Mouse (Mus musculus): ENCODE data around the gene Bak1.
"Not testable (repeated sequence)": the region's sequence is repeated elsewhere in the genome, so short reads cannot be mapped to it uniquely, and the experiment has no call there.

The Bak1 gene

DNA sequence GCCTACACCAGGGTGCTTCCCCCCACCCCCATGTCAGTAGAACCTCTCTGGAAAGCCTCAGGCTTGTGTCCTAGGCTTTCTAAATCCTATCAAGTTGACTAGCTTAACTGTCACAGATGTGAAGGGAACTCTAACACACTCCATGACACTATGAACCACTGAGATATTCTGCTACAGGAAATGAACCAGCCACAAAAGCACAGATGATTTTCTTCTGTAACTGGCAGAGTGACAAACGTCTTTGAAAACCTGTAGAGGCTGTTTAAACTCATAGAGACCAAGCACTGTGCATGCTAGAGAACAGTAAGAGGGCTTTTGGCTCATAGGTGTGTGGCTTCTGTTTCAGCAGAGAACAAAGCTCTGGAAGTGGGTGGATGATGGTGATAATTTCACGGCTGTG is 47.8 kb downstream of the Bak1 start:
- in situ Hi-C loops (cut with MseI, MboI) = no loop called here

DNA sequence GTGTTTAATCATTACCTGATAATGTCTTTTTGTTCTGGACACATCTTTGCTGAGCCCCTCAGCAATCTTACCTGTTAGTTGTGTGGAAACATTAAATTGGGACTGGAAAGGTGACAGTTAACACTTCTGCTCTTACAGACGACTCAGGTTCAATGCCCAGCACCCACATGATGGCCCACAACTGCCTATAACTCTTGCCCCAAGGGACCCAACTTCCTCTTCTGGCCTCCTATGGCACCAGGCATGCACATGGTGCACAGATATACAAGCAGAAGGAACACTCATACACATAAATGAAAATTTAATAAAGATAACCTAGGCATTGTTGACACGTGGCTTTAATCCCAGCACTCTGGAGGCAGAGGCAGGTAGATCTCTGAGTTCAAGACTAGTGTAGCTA is 49.4 kb downstream of the Bak1 start:
- in situ Hi-C loops (cut with MseI, MboI) = no loop called here

DNA sequence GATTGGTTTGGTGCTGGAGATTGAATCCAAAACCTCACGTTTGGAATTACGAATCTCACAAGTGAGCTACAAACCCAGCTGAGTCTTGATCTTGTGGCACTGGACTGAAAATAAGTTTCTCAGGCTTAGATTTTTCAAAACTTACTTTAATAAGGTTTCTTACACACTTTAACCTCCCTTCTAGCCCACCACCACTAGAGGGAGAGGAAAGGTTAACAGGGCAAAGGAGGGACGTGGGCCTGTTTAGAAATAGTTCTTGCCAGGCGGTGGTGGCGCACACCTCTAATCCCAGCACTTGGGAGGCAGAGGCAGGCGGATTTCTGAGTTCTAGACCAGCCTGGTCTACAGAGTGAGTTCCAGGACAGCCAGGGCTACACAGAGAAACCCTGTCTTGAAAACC is 51.5 kb downstream of the Bak1 start:
- in situ Hi-C loops (cut with MseI, MboI) = not testable (repeated sequence)

DNA sequence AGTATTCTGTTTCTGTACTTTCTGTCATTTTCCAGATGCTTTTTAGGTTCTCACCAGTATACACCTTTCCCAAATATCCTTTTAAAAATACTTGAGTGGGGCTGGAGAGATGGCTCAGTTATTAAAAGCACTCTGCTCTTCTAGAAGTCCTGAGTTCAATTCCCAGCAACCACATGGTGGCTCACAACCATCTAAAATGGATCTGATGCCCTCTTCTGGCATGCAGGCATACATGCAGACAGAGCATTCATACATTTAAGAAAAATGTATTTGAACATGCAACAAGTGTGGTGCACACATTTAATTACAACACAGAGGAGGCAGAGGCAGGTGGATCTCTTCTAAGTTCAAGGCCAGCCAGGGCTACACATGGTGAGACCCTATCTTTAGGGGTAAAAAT is 53.4 kb downstream of the Bak1 start:
- in situ Hi-C loops (cut with MseI, MboI) = no loop called here

DNA sequence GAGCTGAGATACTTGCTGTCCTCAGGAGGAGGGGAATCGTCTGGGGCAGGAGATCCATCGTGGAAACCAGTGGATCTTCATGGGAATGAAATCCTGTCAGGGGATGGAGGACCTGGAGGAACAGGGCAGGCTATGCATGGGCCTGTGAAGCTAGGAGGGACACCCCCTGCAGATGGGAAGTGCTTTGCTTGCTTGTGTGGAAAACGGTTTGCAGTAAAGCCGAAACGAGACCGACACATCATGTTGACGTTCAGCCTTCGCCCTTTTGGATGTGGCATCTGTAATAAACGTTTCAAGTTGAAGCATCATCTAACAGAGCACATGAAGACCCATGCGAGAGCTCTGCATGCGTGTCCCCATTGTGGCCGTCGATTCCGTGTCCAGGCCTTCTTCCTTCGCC is 54.3 kb downstream of the Bak1 start:
- in situ Hi-C loops (cut with MseI, MboI) = no loop called here

DNA sequence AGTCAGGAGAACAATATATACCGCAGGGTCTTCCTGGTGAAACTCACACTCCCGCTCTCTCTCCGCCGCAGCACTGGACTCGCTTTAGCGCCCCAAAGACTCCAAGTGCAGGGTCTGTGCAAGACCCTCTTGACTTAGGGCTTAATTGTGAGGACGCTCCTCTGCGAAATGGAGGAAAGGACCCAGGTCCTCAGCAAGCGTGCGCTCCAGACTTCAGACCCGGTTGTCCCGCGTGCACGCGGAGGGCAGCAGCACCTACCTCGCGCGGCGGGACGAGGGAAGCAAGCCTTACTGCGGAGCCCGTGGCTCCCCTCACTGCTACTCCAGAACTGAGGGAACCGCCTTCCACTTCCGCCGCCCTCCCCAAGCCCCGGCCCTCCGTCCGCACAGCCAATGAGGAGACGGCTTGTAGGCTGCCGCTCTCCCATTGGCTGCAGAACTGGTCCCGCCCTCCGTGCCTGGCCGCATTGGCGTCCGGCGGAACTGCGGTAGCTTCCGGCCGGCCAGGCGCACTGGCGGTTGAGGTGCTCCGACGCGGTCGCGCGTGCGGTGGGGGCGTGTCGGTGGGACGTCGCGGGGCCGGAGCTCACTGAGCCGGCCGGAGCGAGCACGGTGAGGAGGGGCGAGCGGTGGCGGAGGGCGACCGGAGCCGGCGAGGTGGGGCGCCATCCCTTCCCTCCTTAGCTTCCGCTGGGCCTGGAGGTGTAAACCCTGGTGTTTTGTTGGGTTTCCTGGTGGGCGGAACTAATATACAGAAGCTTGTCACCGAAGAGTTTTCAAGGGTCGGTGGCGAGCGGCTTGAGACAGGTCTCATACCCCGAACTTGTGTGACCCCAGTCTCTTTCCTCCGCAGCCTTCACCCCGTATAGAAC is 55.9 kb downstream of the Bak1 start, which contains the start of gene Zbtb9:
Gene Zbtb9, plus strand, starts transcription at position 465 of the 872 bp plus-strand sequence.
- in situ Hi-C loops (cut with MseI, MboI) = no loop called here

DNA sequence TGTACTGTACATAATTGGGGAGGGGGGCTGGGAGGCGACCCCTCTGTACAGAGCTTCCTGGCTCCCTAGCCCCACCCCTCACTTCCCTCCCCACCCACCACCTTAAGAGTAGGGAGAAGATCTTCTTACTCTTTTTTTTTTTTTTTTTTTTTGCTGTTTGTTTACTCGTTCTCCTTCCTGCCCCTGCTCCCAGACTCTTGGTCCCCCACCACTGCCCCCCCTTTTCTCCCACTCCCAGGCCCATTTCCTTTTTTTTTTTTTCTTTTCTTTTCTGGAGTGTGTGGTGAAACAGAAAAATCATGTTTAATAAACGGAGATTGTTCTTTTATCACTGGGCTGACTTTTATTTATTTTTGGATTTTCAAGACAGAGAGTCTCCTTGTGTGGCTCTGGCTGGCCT is 56.7 kb downstream of the Bak1 start:
- in situ Hi-C loops (cut with MseI, MboI) = no loop called here

DNA sequence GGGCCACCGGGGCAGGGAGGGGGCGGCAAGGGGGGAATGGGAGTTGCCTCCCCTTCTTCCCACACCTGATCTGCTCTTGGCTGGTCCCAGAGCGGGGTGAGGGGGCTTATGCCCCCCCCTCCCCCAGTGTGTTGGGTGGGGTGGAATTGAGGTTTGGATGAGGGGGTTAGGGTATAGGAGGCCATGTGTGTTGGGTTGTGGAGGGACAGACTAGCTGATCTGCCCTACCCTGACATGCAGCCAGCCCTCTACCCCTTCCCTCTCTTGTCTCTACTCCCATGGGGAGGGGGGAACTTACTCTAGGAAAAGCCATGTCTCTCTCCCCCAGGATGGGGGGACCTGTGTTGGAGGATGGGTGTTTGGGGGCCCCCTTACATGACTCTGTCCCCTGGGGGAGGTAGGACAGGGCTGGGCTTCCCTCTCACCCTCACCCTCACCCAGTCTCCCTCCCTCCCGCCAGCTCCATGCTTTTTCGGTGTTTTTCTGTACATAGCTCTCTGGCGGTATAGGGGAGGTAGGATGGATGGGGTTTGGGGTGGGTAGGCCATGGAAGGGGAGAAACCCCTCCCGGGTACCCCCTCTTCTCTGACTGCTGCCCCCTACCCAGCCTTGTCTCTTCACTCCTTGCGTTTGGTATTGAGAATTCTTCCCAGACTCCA is 57.4 kb downstream of the Bak1 start:
- in situ Hi-C loops (cut with MseI, MboI) = no loop called here

DNA sequence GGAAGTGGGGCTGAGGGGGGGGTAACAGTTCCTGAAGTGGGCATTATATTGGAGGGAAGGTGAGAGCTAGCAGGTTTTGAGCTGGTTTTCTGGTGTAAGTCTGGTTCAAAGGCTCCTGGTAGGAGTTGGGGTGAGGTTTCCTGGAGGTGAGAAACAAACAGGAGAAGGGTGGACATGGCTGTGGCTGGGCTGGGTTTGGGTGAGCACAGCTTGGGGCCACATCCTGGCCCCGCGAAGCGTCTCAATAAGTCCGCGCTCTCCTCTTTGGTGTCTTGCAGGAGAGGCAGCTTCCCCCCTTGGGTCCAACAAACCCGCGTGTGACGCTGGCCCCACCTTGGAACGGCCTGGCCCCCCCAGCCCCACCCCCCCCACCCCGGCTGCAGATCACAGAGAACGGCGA is 58.6 kb downstream of the Bak1 start:
- in situ Hi-C loops (cut with MseI, MboI) = no loop called here
